Mouse (Mus musculus) frontal cortex, postnatal 10 days (tissue): ENCODE measurements around the gene Stk10.

ENCODE experiments used
- DNase-seq, 2 experiments: peaks; one replicate each; pipeline ENCODE4 v3.0.0; 2022; ENCODE audit warnings: low spot score in 2 of 2, mixed read lengths in 1 of 2

Gene Stk10

GRCm38 (mm10) chr11:32549236-32549635 lies 16.1 kb downstream of the Stk10 start:
- DNase-seq, result no peak

- no peak for DNase-seq
Observed at GRCm38 (mm10) chr11:32550102-32550501, 17.0 kb downstream of the Stk10 start.

- DNase-seq, result no peak
Observed at GRCm38 (mm10) chr11:32551056-32551455, 18.0 kb downstream of the Stk10 start.

GRCm38 (mm10) chr11:32551579-32552297 lies 18.6 kb downstream of the Stk10 start:
- no peak for DNase-seq

- DNase-seq, result no peak
Observed at GRCm38 (mm10) chr11:32552401-32553090, 19.4 kb downstream of the Stk10 start.

- DNase-seq, result no peak
Observed at GRCm38 (mm10) chr11:32553311-32554140, 20.4 kb downstream of the Stk10 start.

GRCm38 (mm10) chr11:32554141-32555091 lies 21.3 kb downstream of the Stk10 start:
- DNase-seq, result no peak

GRCm38 (mm10) chr11:32555103-32555689 lies 22.1 kb downstream of the Stk10 start:
- no peak for DNase-seq

GRCm38 (mm10) chr11:32556333-32556990 lies 23.4 kb downstream of the Stk10 start:
- DNase-seq, result no peak

GRCm38 (mm10) chr11:32558026-32558425 lies 24.9 kb downstream of the Stk10 start:
- DNase-seq, result no peak

- no peak for DNase-seq
Observed at GRCm38 (mm10) chr11:32558677-32559076, 25.6 kb downstream of the Stk10 start.

GRCm38 (mm10) chr11:32560015-32560770 lies 27.1 kb downstream of the Stk10 start:
- no peak for DNase-seq

- DNase-seq, result no peak
Observed at GRCm38 (mm10) chr11:32561465-32562355, 28.6 kb downstream of the Stk10 start.

- DNase-seq, result no peak
Observed at GRCm38 (mm10) chr11:32562706-32563105, 29.6 kb downstream of the Stk10 start.

- DNase-seq, result no peak
Observed at GRCm38 (mm10) chr11:32563660-32564059, 30.6 kb downstream of the Stk10 start.

- DNase-seq, result no peak
Observed at GRCm38 (mm10) chr11:32564629-32565028, 31.5 kb downstream of the Stk10 start.

GRCm38 (mm10) chr11:32565088-32565487 lies 32.0 kb downstream of the Stk10 start:
- DNase-seq, result no peak

GRCm38 (mm10) chr11:32566184-32566583 lies 33.1 kb downstream of the Stk10 start:
- DNase-seq, result no peak
